Mouse (Mus musculus): ENCODE measurements at regions not wholly inside any gene's neighbourhood (a gene's known extent, or its start where the extent isn't known, plus 50 kb on each side); places are given as distances from the start of the nearest gene placed in this dataset.

GRCm38 (mm10) chr14:72227441-72227840 is 264.2 kb downstream of the Gm9195 start:
- ATAC-seq (replicated peaks; ENCODE audit: insufficient number of reproducible peaks, low FRiP score, low TSS enrichment, poor library complexity, severe bottlenecking), result no peak

GRCm38 (mm10) chr14:72226946-72227345 is 264.7 kb downstream of the Gm9195 start:
- no peak for ATAC-seq (replicated peaks; ENCODE audit: insufficient number of reproducible peaks, low FRiP score, low TSS enrichment, poor library complexity, severe bottlenecking)

GRCm38 (mm10) chr14:72222836-72223235 is 268.8 kb downstream of the Gm9195 start:
- ATAC-seq (replicated peaks; ENCODE audit: insufficient number of reproducible peaks, low FRiP score, low TSS enrichment, poor library complexity, severe bottlenecking), result no peak

- ATAC-seq (replicated peaks; ENCODE audit: insufficient number of reproducible peaks, low FRiP score, low TSS enrichment, poor library complexity, severe bottlenecking), result no peak
Measured at GRCm38 (mm10) chr14:72219523-72219922, 272.1 kb downstream of the Gm9195 start.

GRCm38 (mm10) chr14:72200307-72200706 is 291.3 kb downstream of the Gm9195 start:
- no peak for ATAC-seq (replicated peaks; ENCODE audit: insufficient number of reproducible peaks, low FRiP score, low TSS enrichment, poor library complexity, severe bottlenecking)

- no peak for ATAC-seq (replicated peaks; ENCODE audit: insufficient number of reproducible peaks, low FRiP score, low TSS enrichment, poor library complexity, severe bottlenecking)
Measured at GRCm38 (mm10) chr14:72199900-72200299, 291.7 kb downstream of the Gm9195 start.

- no peak for ATAC-seq (replicated peaks; ENCODE audit: insufficient number of reproducible peaks, low FRiP score, low TSS enrichment, poor library complexity, severe bottlenecking)
Measured at GRCm38 (mm10) chr14:72197972-72198371, 293.7 kb downstream of the Gm9195 start.

- ATAC-seq (replicated peaks; ENCODE audit: insufficient number of reproducible peaks, low FRiP score, low TSS enrichment, poor library complexity, severe bottlenecking), result no peak
Measured at GRCm38 (mm10) chr14:72187329-72187984, 304.2 kb downstream of the Gm9195 start.

GRCm38 (mm10) chr14:72175751-72176150 is 315.9 kb downstream of the Gm9195 start:
- ATAC-seq (replicated peaks; ENCODE audit: insufficient number of reproducible peaks, low FRiP score, low TSS enrichment, poor library complexity, severe bottlenecking), result no peak

- ATAC-seq (replicated peaks; ENCODE audit: insufficient number of reproducible peaks, low FRiP score, low TSS enrichment, poor library complexity, severe bottlenecking), result no peak
Measured at GRCm38 (mm10) chr14:72172549-72173405, 318.9 kb downstream of the Gm9195 start.

GRCm38 (mm10) chr14:72171777-72172176 is 319.9 kb downstream of the Gm9195 start:
- ATAC-seq (replicated peaks; ENCODE audit: insufficient number of reproducible peaks, low FRiP score, low TSS enrichment, poor library complexity, severe bottlenecking), result no peak

GRCm38 (mm10) chr14:72158537-72159323 is 332.9 kb downstream of the Gm9195 start:
- no peak for ATAC-seq (replicated peaks; ENCODE audit: insufficient number of reproducible peaks, low FRiP score, low TSS enrichment, poor library complexity, severe bottlenecking)

GRCm38 (mm10) chr14:72155197-72155907 is 336.3 kb downstream of the Gm9195 start:
- ATAC-seq (replicated peaks; ENCODE audit: insufficient number of reproducible peaks, low FRiP score, low TSS enrichment, poor library complexity, severe bottlenecking), result no peak

GRCm38 (mm10) chr14:72151676-72152075 is 340.0 kb downstream of the Gm9195 start:
- ATAC-seq (replicated peaks; ENCODE audit: insufficient number of reproducible peaks, low FRiP score, low TSS enrichment, poor library complexity, severe bottlenecking), result no peak

- no peak for ATAC-seq (replicated peaks; ENCODE audit: insufficient number of reproducible peaks, low FRiP score, low TSS enrichment, poor library complexity, severe bottlenecking)
Measured at GRCm38 (mm10) chr14:72149463-72149862, 342.2 kb downstream of the Gm9195 start.

GRCm38 (mm10) chr14:72148886-72149285 is 342.8 kb downstream of the Gm9195 start:
- no peak for ATAC-seq (replicated peaks; ENCODE audit: insufficient number of reproducible peaks, low FRiP score, low TSS enrichment, poor library complexity, severe bottlenecking)

GRCm38 (mm10) chr14:72146381-72146780 is 345.3 kb downstream of the Gm9195 start:
- no peak for ATAC-seq (replicated peaks; ENCODE audit: insufficient number of reproducible peaks, low FRiP score, low TSS enrichment, poor library complexity, severe bottlenecking)

GRCm38 (mm10) chr14:72142883-72143487 is 348.7 kb downstream of the Gm9195 start:
- ATAC-seq (replicated peaks; ENCODE audit: insufficient number of reproducible peaks, low FRiP score, low TSS enrichment, poor library complexity, severe bottlenecking), result no peak
